Mouse (Mus musculus) layer of hippocampus, adult 9-11 months (tissue): Measurements from ENCODE around the gene Tm9sf2.

Experiments
- DNase-seq: peaks from one replicate; pipeline ENCODE4 v3.0.0; 2022

Tm9sf2 gene

GRCm38 (mm10) chr14:122181078-122181814 is 74.4 kb downstream of the Tm9sf2 start, which contains the start of gene Clybl:
Gene Clybl, plus strand, starts transcription at chr14:122181704.
- DNase-seq: peak; percentile 92

- DNase-seq: no peak
These were observed 74.9 kb downstream of the Tm9sf2 start for GRCm38 (mm10) chr14:122181815-122182157.

- DNase-seq: no peak
These were observed 75.4 kb downstream of the Tm9sf2 start for GRCm38 (mm10) chr14:122182220-122182619.

- DNase-seq: no peak
These were observed 77.1 kb downstream of the Tm9sf2 start for GRCm38 (mm10) chr14:122183974-122184373.

GRCm38 (mm10) chr14:122188250-122188649 is 81.4 kb downstream of the Tm9sf2 start:
- DNase-seq: no peak

GRCm38 (mm10) chr14:122189901-122190300 is 83.1 kb downstream of the Tm9sf2 start:
- no peak for DNase-seq

GRCm38 (mm10) chr14:122190527-122190926 is 83.7 kb downstream of the Tm9sf2 start:
- DNase-seq: no peak

- DNase-seq: no peak
These were observed 84.2 kb downstream of the Tm9sf2 start for GRCm38 (mm10) chr14:122190941-122191510.

GRCm38 (mm10) chr14:122194630-122195029 is 87.8 kb downstream of the Tm9sf2 start:
- no peak for DNase-seq

- no peak for DNase-seq
These were observed 90.0 kb downstream of the Tm9sf2 start for GRCm38 (mm10) chr14:122196851-122197250.

GRCm38 (mm10) chr14:122200247-122200885 is 93.5 kb downstream of the Tm9sf2 start:
- DNase-seq: no peak

- no peak for DNase-seq
These were observed 102.3 kb downstream of the Tm9sf2 start for GRCm38 (mm10) chr14:122209177-122209576.
